Mouse (Mus musculus) forebrain, embryonic 11.5 days (tissue): ENCODE measurements around the gene Mrto4. TPM values are rescaled to one million over a fixed set of nuclear protein-coding genes. Genes with fewer than 3 reads are reported as not detected.
A peak's percentile ranks its signal among the peaks of the same experiment; 100 is the strongest.
"Not testable (repeated sequence)": the region's sequence is repeated elsewhere in the genome, so short reads cannot be mapped to it uniquely, and the experiment has no call there.

Experiments used
- ATAC-seq: fragments of 200-750 bp; cut with Nextera tagmentation; replicated peaks from 2 replicates; pipeline ENCODE4 v1.8.0; 2017; ENCODE audit warnings: moderate TSS enrichment; ENCODE audit not compliant: low FRiP score
- DNase-seq: peaks from one replicate; pipeline ENCODE4 v3.0.0-alpha.2; 2017; ENCODE audit warnings: low spot score
- H3K27ac ChIP-seq: fragments of 300-500 bp; sonication (generic); 2 replicates; pipeline ENCODE4 v1.5.1; 2014; ENCODE audit warnings: low read depth, low read length
- H3K27me3 ChIP-seq: fragments of 300-500 bp; sonication (generic); 2 replicates; pipeline ENCODE4 v1.6.1; 2014; ENCODE audit warnings: mild to moderate bottlenecking, low read length, mixed read lengths; ENCODE audit not compliant: control insufficient read depth, insufficient read depth
- H3K36me3 ChIP-seq: fragments of 300-500 bp; sonication (generic); 2 replicates; pipeline ENCODE4 v1.6.1; 2014; ENCODE audit warnings: mild to moderate bottlenecking, low read length, moderate library complexity, mixed read lengths; ENCODE audit not compliant: control insufficient read depth, insufficient read depth
- H3K4me1 ChIP-seq: fragments of 300-500 bp; sonication (generic); replicated peaks from 2 replicates; pipeline ENCODE4 v1.6.1; 2014; ENCODE audit warnings: low read length, mixed read lengths; ENCODE audit not compliant: control insufficient read depth, insufficient read depth
- H3K4me2 ChIP-seq: fragments of 300-500 bp; sonication (generic); 2 replicates; pipeline ENCODE4 v1.6.1; 2014; ENCODE audit warnings: low read depth, mild to moderate bottlenecking, low read length, moderate library complexity, mixed read lengths; ENCODE audit not compliant: severe bottlenecking
- H3K4me3 ChIP-seq: fragments of 300-500 bp; sonication (generic); 2 replicates; pipeline ENCODE4 v1.5.1; 2014; ENCODE audit warnings: low read depth, low read length
- H3K9ac ChIP-seq: fragments of 300-500 bp; sonication (generic); 2 replicates; pipeline ENCODE4 v1.6.1; 2014; ENCODE audit warnings: low read length
- H3K9me3 ChIP-seq: fragments of 300-500 bp; sonication (generic); 2 replicates; pipeline ENCODE4 v1.6.1; 2016; ENCODE audit warnings: low read length, mixed read lengths; ENCODE audit not compliant: control insufficient read depth
- WGBS: fragments of 180-500 bp; shearing (Covaris S2); extraction: QIAGEN DNeasy Blood & Tissue Kit; methylation state at CpG from one replicate; pipeline ENCODE4 v1.1.7; 2014; 5-methylcytosine and 5-hydroxymethylcytosine counted together
- polyA plus RNA-seq: library from polyadenylated mRNA; unstranded; fragments of >200 nt; fragmentation: Nextera tagmentation; extraction: Ambion mirVana; gene quantifications from 2 replicates; pipeline ENCODE4 v1.2.1, GENCODE M21; 2014

Mrto4 gene
- polyA plus RNA-seq, result 131 and 138 TPM in 2 replicates

DNA sequence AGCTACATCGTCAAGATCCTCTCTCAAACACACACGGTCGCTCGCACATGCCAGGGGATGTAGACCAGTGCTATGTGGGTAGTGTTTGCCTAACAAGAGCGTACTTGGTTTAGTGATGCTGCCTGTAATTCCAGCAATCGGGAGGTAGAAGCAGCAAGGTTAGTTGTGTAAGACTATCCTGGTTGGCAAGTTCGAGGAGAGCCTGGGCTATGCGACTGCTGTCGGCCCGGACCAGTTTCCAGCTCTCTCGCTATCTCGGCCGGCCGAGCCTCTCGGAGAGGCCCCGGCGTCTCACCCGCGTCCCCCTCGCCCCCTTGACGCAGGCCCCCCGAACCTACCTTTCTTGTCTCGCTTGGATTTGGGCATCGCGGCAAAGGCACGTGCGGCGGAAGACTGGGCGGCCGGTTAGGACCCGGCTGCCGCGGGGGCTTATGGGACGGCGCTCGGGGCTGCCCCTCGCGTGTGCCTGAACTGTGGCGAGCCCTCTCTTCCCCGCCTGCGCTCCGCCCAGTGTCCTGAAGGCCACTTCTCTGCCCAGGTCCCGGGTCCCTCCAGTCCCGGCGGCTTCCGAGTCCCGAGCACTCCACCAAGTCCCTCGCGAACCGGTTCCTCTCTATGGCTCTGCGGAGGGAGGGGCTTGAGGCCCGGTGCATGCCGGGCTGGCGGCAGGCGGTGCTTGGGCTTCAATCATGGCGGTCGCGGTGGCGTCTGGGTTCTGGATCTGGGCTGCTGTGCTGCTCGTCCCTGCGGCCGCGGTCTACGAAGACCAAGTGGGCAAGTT, at the start of gene Mrto4, which contains the start of the genes Emc1 and Ubr4:
Gene Mrto4 (minus strand): TSS at position 646 of the 781 bp plus-strand sequence.
Gene Emc1 (plus strand): TSS at position 657 of the 781 bp plus-strand sequence.
Gene Ubr4 (plus strand): TSS at position 679 of the 781 bp plus-strand sequence.
- peaks cover 12% of the 10 kb centered on the region for H3K4me1 ChIP-seq
- under 1% methylated on average over 64 of the region's 64 CpGs for WGBS

DNA sequence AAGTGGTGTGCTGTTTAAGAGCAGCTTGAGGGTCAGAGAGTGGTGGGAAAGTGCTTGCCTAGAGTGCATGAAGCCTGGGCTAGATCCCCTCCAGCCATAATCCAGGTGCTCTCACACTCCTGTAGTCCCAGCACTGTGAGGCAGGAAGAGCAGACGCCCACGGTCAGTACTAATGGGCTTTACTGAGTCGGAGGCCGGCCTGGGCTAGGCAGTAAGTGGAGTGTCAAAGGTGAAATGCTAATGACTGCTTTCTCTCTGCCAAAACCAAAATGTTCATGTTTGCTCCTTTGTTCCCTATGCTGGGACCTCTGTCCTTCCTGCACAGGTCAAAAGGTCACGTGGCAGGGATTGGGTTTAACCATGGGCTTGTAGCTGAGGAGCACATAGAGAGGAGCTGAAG, 48.1 kb upstream of the Mrto4 start:
- Histone ChIP-seq H3K4me3 (no peak overlapping the region), H3K4me1 (no peaks in the 10 kb centered on the region), H3K36me3 (peaks cover 12% of the 10 kb centered on the region), H3K4me2 (no peak overlapping the region), H3K27me3 (no peaks in the 10 kb centered on the region), H3K9ac (no peak overlapping the region), H3K9me3 (no peaks in the 10 kb centered on the region), H3K27ac (no peak overlapping the region)
- no peak for ATAC-seq
- WGBS, result 90% methylated on average over 5 of the region's 5 CpGs
- DNase-seq, result no peak

More for the DNA sequence above, at the start of gene Mrto4, which contains the start of the genes Emc1 and Ubr4:
- peak within 1 kb of the TSS; percentile 89 for H3K4me2 ChIP-seq
- H3K27me3 ChIP-seq, result no peaks in the 10 kb centered on the region
- H3K27ac ChIP-seq, result peak within 1 kb of the TSS; percentile 98
- DNase-seq, result peak; percentile 90
- peaks cover 3% of the 10 kb centered on the region; the same call in 1 of the 2 replicates for H3K36me3 ChIP-seq
- peak; percentile 93 for ATAC-seq
- no peaks in the 10 kb centered on the region for H3K9me3 ChIP-seq
- peak within 1 kb of the TSS; percentile 67 for H3K4me3 ChIP-seq
- H3K9ac ChIP-seq, result peak within 1 kb of the TSS; percentile 95

DNA sequence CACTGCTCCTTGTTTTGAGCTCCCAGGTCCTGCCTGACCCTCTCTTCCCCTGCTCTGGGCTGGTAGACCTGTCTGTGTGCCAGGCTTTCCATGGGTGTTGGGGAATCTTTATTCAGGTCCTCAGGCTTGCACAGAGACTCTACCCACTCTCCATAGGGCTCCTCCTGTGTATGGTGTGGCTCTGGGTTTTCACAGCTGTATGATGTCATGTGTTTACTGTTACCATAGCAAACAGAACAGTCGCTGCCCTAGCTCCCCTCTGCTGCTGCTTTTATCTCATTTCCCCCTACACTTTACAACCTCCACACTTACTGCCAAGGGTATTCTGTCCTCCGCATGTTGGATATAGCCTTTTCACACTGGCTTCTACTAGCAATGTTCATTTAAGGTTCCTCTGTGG, 43.1 kb upstream of the Mrto4 start:
- H3K4me2 ChIP-seq, result no peak overlapping the region
- WGBS, result 85% methylated on average over 2 of the region's 2 CpGs
- DNase-seq, result no peak
- H3K9me3 ChIP-seq, result no peaks in the 10 kb centered on the region
- H3K27ac ChIP-seq, result no peak overlapping the region
- no peak overlapping the region for H3K4me3 ChIP-seq
- no peak overlapping the region for H3K9ac ChIP-seq
- H3K27me3 ChIP-seq, result no peaks in the 10 kb centered on the region
- H3K4me1 ChIP-seq, result no peaks in the 10 kb centered on the region
- no peak for ATAC-seq
- peaks cover 4% of the 10 kb centered on the region; the same call in 1 of the 2 replicates for H3K36me3 ChIP-seq

DNA sequence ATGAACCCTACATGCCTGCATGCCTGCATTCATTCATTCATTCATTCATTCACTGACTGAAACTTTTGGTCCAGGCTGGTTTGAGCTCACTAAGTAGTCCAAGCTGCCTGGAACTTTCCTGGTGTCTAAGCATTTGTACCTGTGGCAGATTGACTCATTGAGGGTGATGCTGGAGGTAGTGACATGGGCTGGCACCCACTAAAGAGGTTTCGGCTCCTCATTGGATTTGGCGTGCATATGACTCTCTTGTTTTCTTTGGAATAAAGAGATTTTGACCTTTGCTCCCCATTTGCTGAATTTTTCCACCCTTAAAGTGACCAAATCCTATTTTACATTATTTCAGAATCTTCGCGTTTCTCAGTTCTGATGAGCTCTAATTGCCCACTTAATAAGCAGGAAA, 37.2 kb upstream of the Mrto4 start:
- ATAC-seq, result no peak
- H3K36me3 ChIP-seq, result no peaks in the 10 kb centered on the region; the same call in 1 of the 2 replicates
- WGBS, result 91% methylated on average over 4 of the region's 4 CpGs

DNA sequence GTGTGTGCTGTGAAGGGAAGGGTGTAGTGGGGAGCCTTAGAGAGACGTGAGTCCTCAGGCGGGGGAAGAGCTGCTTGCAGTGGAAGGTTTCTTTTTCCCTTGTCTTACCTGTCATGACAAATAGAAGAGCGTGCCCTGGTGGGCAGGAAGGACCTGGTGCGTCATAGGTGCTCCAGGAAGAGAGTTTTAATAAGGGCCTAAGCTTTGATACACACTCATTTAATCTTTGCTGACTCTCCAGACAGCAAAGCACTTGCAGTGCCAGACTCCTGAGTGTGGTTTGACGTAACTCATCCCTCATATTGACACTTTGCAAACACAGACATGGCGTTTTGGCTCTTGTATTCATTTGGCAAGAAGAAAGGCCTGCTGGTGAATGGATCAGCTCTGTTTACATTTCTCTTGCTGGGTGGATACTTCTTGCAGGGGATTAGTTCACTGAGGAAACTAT, 34.5 kb upstream of the Mrto4 start:
- no peak for ATAC-seq
- Histone ChIP-seq H3K4me1 (no peaks in the 10 kb centered on the region), H3K27ac (no peak overlapping the region), H3K36me3 (no peaks in the 10 kb centered on the region), H3K4me2 (no peak overlapping the region), H3K9me3 (no peaks in the 10 kb centered on the region), H3K9ac (no peak overlapping the region), H3K27me3 (no peaks in the 10 kb centered on the region), H3K4me3 (no peak overlapping the region)
- no peak for DNase-seq
- 74% methylated on average over 6 of the region's 6 CpGs for WGBS

More for the DNA sequence above, 37.2 kb upstream of the Mrto4 start:
- H3K27ac ChIP-seq, result no peak overlapping the region
- no peak overlapping the region for H3K4me2 ChIP-seq
- H3K4me3 ChIP-seq, result no peak overlapping the region
- H3K4me1 ChIP-seq, result no peaks in the 10 kb centered on the region
- no peak overlapping the region for H3K9ac ChIP-seq
- DNase-seq, result no peak
- H3K27me3 ChIP-seq, result no peaks in the 10 kb centered on the region
- no peaks in the 10 kb centered on the region for H3K9me3 ChIP-seq

DNA sequence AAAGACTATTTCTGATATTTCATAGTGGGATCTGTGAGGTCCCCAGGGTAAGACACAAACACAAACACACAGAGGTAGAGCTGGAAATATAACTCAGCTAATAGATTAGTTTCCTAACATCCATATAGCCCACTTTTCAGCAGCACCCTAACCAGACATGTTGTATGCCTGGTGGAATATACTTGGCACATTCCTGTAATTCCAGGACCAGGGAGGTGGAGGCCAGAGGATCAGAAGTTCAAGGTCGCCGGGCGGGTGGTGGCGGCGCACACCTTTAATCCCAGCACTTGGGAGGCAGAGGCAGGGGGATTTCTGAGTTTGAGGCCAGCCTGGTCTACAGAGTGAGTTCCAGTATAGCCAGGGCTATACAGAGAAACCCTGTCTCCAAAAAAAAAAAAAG, 33.5 kb upstream of the Mrto4 start:
- not testable (repeated sequence) for H3K27ac ChIP-seq, H3K4me3 ChIP-seq, H3K9ac ChIP-seq, H3K9me3 ChIP-seq, H3K27me3 ChIP-seq, DNase-seq, H3K4me2 ChIP-seq, ATAC-seq, H3K36me3 ChIP-seq, H3K4me1 ChIP-seq
- WGBS, result 88% methylated on average over 5 of the region's 5 CpGs

DNA sequence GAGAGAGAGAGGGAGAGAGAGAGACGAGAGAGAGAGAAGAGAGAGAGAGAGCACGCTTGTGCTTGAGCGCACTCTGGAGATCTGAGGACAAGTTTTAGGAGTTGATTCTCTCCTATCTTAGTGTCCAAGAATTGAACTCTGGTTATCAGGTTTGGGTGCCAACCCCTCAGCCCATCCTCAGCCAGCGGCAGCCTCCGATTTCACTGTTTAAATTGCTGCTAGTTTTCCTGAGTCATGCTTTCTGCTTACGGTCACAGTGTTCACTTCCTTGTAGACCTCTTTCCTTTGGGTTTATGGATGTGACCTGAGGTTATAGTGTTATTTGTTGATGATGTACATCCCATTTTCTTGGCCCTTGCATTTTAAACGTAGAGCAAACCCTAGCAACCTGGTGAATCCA, 29.9 kb upstream of the Mrto4 start:
- Histone ChIP-seq H3K4me3 (no peak overlapping the region), H3K27ac (no peak overlapping the region), H3K9me3 (no peaks in the 10 kb centered on the region), H3K4me1 (no peaks in the 10 kb centered on the region; the same call in 1 of the 2 replicates), H3K9ac (no peak overlapping the region), H3K36me3 (no peaks in the 10 kb centered on the region; the same call in 1 of the 2 replicates), H3K27me3 (no peaks in the 10 kb centered on the region), H3K4me2 (no peak overlapping the region)
- no peak for ATAC-seq
- WGBS, result 93% methylated on average over 7 of the region's 7 CpGs
- DNase-seq, result no peak

DNA sequence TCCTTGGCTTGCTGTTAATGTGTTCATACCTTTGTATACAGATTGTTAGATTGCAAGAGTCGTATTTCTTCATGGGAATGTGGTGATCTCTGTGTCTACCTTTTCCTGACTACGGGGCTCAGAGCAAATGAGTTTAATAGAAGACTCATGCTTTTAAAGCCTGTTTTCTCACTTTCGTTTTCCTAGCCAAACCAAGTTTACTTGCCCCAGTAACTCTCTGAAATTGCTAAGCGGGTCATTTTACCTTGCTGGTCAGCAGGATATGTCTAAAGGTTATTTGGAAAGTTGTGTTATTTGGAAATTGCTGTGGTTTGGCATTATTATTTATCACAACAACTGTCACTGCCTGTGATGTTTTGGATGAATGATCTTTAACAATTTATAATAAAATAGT, 29.1 kb upstream of the Mrto4 start:
- no peak for DNase-seq
- no peaks in the 10 kb centered on the region for H3K9me3 ChIP-seq
- no peaks in the 10 kb centered on the region for H3K27me3 ChIP-seq
- H3K4me3 ChIP-seq, result peak overlapping the region; percentile 97
- no peaks in the 10 kb centered on the region; the same call in 1 of the 2 replicates for H3K36me3 ChIP-seq
- peak overlapping the region; percentile 86 for H3K4me2 ChIP-seq
- H3K9ac ChIP-seq, result peak overlapping the region; percentile 76
- ATAC-seq, result no peak
- no peaks in the 10 kb centered on the region; the same call in 1 of the 2 replicates for H3K4me1 ChIP-seq
- WGBS, result 60% methylated on average over 4 of the region's 4 CpGs
- no peak overlapping the region for H3K27ac ChIP-seq
